Mouse (Mus musculus) erythroblast, adult 5-6 weeks (primary cell): ENCODE results near the gene Rpl4. TPM values are rescaled to one million over a fixed set of nuclear protein-coding genes. Genes with fewer than 3 reads are reported as not detected.
"Not testable (repeated sequence)": the region's sequence is repeated elsewhere in the genome, so short reads cannot be mapped to it uniquely, and the experiment has no call there.

ENCODE experiments used
- ATAC-seq: replicated peaks from 2 replicates; pipeline ENCODE4 v1.8.0; 2016; ENCODE audit warnings: moderate number of reproducible peaks, mild to moderate bottlenecking, moderate TSS enrichment, inconsistent platforms; ENCODE audit not compliant: poor library complexity, low FRiP score, severe bottlenecking
- total RNA-seq, 2 experiments: library from RNA; stranded (forward) in 1 of 2; stranded (reverse) in 1 of 2; fragments of 150-400 nt in 1 of 2; fragments of 200-764, 138-1000 nt in 1 of 2; gene quantifications; 2 replicates each; pipeline versions ENCODE4 v1.2.3 to v1.2.4; 2015 to 2017; ENCODE audit warnings: low replicate concordance in 2 of 2

The Rpl4 gene
- total RNA-seq, 2 experiments from 2014 or later = 578 to 751 TPM

DNA sequence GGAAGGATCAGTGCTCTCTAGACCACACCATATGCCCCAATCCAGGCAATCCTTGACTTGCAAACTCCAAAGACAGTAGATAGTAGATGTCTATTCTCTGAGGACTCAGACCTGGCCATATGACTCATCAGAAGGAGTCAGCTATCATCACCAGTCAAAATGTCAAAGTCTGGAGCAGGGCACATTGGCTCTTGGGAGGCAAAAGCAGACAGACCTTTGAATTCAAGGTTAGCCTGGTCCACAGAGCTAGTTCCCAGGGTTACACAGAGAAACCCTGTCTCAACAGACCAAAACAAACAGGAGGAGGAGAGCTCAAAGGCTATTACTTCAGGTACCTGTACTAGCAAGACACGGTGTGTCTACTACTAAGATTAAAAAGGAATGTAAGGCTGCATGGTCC is 20.7 kb downstream of the Rpl4 start:
- ATAC-seq = no peak

DNA sequence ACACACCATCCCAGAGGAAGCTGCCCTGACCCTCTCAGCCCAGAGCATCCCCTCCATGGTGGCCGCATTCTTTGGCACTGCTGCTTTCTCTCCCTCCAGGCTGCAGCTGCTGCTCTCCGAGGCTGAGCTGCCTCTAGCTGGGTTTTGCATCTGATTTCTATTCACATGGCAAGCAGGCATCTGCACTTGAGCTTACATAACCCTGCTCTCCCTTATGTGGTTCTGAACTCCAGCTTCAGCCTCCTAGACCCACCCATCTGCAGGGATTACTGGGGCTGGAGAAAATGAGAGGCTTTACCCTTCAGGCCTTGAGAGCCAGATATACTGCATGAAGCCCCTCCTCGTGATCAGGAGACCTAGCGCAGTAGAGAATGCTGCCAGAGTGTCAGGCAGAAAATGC is 22.4 kb downstream of the Rpl4 start:
- no peak for ATAC-seq

DNA sequence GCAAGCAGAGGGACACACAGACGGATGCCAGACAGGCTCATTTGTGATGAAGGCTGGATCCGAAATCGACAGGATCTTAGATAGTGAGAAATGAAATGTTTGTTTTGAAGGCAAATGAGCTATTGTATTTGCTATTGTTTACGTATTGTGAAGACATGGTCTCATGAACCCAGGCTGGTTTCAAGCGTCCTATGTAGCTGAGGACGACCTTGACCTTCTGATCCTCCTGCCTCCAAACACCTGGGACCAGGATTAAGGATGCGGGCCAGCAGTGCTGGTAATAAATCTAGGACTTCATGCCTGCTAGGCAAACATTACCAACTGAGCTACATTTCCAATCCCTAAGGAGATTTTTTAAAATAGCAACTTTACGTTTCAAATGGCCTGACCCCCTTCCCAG is 24.3 kb downstream of the Rpl4 start:
- ATAC-seq = no peak

DNA sequence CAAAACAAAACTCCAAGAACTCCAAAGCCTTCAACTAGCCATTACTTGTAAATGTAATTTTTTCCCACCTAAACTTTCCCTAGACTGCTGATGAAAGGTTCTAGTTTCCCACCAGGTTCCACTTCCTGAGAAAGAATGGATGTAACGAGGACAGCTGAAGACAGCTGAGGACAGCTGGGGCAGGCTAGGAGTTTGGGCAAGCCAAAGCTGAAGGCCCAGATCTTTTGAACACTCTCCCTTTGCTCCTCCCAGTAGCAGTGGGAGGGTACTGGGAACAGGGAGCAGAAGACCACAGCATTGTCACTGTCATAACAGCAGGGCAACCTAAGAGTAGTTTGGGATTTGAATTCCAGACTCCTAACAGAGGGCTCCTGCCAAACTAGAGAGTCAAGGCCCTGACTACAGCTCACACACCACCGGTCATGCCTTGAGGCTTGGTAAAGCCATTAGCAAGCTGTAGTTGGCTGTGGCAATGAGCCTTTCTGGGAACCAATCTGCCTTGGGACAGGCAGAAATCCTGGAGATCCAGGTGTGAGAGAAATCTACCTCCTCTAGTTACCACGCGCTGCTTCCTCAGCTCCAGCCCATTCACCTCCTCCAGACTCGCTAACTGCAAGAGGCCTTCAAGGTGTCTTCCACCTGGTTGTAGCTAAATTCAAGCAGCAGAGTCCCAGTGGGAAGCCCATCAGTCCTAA is 25.0 kb downstream of the Rpl4 start:
- no peak for ATAC-seq

DNA sequence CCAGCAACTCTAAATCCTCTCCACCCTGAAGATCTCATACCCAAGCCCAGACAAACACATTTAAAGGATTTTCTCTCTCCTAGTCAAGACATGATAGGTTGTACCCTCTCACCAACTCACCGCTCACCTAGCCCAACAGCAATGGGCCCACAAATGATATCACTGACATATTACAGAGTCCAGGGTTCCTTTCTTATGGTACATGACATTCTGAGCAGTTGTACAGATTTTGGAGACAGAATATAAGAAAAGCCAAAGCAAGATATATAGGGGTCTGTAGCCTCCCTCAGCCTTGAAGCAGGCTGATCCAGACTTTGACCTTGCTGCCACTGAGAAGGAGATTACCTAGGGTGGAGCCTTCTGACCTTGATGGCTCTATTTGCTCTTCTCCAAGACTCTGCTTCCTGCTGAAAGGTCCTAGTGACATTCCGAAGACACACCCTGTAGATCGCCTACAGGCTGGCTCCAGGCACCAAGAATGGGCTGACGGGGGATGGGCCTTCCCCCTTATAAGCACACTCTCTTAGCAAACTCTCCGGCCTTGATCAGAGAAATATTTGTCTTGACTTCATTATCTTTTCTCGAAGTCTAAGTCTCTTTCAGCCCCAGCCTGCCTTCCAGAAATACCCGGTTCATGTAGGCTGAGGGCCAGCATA is 25.7 kb downstream of the Rpl4 start:
- ATAC-seq = not testable (repeated sequence)

DNA sequence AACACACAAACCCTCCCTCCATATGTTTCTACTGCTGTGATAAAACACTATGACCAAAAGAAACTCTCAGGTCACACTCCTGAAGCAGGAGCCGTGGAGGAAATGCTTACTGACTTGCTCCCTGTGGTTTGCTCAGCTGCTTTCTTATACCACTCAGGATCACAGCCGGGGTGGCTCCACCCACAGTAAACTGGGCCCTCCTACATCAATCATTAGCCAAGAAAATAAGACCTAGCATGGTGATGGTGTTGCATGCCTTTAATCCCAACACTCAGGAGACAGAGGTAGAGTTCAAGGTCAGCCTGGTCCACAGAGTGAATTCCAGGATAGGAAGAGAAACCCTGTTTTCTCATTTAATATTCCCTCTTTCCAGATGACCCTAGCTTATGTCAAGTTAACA is 26.7 kb downstream of the Rpl4 start:
- no peak for ATAC-seq

DNA sequence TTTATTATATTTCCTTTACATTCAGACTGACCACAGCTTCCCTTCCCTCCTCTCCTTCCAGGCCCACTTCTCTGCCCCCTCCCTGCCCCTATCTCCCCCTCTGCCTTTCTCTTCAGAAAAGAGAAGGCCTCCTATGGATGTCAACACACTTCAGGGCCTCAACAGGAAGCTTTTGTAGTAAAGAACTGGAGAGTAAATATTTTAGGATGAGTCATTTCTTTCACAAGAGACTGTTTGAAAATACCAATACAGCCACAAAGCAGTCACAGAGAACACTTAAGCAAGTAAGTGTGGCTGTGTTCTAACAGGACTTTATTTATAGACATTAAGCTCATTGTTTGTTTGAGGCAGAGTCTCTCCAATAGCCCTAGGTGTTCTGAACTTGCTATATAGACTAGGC is 29.2 kb downstream of the Rpl4 start:
- ATAC-seq = no peak

DNA sequence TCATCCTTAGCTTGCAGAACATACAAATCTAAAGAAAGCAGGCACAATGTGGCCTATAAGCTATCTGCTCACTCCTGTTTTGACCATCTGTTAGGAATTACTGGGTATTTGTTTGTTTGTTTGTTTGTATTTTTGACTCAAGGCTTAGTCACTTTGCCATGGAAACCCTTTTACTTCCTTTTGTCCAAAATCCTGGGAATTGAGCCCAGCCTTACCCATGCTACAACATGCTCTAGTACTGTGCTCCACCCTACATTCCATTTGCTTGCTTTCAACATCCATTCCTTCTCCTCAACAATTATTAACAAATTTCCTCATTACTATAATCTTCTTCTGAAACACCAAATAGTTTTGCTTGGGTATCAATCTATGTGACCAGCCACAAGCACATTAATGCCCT is 29.7 kb downstream of the Rpl4 start:
- no peak for ATAC-seq

DNA sequence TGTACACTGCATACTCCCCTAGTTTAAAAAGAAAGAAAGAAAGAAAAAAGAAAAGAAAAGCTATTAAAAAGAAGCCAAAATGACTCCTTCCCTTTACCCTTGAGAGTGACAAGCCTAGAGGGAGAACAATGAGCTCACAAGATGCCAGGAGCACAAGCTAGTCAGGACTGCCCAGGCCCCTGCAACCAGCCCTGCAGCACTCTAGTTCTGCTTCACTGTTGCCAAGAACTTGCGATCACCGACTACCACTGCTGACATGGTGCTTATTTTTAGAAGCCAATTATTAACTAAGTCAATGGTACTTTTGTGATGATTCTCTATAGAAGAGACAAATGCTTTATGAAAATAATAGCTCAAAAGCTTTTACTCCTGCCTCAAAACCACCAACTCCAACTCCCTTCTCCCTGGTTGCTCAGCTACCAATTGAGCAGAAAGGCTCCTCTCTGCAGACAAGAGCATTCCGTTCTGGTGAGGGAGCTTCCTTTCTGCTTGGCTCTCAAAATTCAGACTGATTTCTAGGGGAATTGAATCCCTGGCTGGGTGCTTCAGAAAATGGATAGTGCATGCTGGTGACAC is 34.4 kb downstream of the Rpl4 start:
- ATAC-seq = no peak

DNA sequence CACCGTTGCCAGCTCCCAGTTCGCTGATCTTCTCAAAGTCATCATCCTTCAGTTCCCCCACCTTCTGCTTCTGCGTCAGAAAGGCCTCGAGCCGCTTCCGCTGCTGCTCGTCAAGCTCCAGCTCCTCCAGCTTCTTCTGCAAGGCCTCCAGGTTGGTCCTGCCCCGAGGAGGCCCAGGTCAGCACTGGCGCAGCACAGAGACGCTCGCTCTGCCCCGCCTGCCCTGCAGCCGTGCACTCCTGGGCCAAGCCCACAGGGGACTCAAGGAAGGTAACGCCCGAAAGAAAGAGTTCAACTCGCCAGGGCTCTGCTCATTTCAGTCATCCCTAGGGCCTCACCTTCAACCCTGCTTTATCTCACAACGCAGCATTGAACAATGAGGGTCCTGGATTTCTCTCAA is 41.3 kb downstream of the Rpl4 start:
- no peak for ATAC-seq

DNA sequence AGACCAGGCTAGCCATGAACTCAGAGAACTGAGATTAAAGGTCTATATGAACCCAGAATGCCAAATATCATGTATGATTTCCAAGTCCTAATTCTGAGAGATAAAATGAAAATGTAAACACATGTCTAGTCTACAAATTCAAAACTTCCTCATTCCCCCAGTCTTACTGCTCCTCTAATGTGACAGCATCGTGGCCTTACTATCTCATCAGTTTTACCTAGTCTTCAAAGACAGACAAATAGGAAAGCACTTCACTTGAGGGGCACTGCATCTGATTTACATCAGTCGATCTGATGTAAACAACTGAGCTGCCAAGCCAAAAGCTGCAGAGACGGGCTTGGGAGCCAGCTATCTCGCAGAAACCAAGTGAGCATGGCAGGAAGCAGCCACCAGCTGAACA is 42.9 kb downstream of the Rpl4 start:
- no peak for ATAC-seq

DNA sequence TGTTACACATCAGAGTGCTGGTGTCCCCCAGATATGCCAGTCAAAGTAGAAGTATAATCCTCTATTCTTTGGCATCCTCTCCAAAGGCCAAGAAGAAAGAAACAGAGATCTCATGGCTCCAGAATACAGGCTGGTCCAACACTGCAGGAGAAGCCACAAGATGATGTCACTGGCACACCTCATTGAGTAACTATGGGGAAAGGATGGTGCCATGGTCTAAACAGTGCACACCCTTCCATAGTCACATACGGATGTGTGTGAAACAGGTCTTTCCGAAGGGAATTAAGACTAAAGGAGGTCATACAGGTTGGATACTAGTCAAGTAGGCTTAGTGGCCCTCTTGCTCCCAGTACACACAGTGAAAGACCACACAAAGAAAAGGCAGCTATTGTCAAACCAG is 43.5 kb downstream of the Rpl4 start:
- no peak for ATAC-seq

DNA sequence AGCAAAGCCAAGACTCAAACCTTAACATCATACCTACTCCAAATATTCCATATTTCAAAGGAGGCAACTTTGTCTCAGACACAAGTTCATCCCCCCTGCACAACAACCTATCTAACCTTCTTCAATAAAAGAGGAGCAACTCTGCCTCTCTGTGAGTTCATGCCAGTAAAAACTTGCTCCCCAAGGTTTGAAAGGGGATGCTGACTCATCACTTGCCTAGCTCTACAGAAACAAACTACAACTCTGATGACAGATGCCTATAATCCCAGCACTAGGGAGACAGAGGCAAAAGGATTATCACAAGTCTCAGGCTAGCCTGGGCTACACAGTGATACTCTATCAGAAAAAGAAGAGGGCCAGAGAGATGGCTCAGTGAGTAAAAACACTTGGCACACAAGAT is 44.7 kb downstream of the Rpl4 start:
- ATAC-seq = no peak

DNA sequence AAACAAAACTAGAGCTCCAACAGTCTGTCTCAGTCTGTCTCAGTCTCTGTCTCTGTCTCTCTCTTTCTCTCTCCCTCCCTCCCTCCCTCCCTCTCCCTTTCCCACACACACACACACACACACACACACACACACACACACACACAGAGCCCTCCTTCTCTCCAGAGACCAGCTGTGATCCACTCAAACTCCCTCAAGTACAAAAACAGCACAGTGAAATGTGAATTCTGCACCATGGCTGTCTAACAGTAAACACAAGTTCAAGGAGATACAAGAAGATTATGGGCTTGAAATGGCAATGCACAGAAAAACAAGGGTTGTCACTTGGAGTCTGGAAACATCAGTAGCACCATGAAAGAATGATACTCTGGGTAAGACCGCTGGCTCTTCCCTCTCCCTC is 46.1 kb downstream of the Rpl4 start:
- ATAC-seq = no peak

DNA sequence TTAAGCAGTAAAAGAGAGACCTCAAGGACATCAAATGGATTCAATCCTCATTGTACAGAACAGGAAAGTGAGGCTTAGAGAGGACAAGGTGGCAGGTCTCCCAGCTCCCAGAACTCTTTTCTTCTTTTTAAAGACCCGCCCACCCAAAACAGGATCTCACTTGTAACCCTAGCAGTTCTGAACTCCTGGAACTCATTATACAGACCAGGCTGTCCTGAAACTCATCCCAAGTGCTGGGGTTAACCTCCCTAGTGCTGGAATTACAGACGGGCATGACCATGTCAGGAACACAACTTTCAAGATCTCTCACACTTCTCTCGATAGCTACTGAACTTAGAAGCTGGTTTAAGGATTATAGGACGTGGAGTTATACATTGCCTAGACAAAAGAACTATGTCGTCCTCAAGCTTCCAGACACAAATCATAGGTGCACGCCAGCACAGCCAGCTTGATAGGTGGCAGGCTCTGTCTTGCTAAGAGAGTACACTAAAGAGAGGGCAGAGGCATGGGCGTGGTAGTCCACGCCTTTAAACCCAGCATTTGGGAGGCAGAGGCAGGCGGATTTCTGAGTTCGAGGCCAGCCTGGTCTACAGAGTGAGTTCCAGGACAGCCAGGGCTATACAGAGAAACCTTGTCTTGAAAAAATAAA is 46.7 kb downstream of the Rpl4 start:
- ATAC-seq = no peak

DNA sequence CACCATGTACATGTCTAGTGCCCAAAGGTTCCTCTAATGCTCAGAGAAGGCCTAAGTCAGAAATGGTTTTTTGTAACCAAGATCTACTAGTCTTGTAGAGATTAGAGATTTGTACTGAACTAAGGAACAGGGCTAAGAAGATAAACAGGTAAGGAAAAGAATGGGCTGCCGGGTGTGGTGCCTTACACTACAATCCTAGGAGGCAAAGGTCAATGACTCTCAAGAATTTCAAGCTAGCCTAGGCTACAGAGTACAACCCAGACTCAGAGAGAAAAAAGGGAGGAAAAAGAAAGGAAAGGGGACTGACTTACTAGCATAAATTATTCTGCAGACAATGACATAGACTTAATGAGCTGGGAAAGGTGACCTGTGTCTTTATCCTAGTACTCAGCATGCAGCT is 47.4 kb downstream of the Rpl4 start:
- ATAC-seq = no peak

DNA sequence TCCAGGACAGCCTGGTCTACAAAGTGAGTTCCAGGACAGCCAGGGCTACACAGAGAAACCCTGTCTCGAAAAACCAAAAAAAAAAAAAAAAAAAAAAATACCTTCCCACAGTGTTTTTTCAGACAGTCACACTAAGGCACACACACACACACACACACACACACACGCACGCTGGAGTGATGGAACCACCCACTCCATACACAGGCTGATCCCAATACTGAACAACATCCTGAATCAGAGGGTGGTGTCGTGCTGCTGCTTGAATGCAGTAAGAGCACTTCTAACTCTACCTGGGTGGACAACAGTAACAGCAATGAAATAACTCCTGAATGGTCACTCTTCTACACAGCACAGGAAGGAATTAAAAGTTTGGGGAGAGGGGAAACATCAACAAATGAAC is 48.3 kb downstream of the Rpl4 start:
- no peak for ATAC-seq

DNA sequence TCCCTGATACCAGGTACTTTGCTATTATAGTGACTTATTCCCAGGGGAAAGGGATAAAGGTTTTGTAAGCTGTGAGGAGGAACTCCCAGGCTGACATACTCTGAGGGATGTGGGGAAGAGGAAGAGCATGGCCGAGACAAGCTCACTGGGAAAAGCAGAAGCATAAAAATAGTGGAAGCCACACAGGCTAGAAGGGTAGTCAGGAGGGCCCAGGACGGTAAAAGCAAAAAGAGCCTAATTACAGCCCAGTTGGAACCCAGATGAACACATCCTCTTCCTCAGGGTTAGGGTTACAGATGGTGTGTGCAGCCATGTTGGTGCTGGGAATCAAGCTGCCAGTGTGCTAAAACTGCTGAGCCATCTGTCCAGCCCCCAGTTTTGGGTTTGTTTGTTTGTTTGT is 48.9 kb downstream of the Rpl4 start:
- ATAC-seq = no peak

DNA sequence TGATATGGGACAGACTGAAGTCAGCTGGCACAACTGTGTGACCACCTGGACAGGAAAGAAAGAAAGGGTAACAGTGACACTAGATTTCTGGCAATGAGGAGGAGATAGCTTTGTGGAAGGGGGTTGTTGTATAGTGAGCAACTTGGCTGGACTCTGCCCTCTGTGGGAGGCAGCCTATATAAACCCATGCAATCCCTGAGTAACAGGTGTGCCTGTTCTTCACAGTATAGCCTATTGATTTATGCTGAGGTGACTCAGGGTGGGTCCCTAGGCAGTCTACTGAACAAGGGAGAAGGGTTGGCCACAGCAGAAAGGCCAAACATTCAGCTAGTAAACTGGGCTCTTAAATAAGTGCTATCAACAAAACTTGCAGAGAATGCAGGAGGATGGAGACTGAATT is 52.6 kb downstream of the Rpl4 start:
- ATAC-seq = no peak

DNA sequence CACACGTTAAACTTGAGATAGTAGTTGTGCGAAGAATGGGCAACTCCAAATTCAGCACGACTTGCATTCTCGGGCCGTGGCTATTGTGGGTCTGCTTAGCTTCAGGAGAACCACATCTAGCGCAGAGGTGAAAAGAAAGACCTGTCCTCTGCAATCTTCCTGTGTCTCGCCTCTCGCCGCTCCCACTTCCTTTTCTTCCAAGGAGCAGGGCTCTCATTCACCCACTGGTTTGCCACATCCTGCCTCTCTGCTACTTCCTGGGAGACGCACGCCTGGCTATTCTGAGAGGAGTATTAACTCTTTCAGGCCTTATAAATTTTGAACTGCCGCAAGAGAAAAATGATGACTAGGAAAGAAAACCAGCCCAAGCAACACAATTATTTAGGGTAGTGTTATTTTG is 54.6 kb downstream of the Rpl4 start:
- ATAC-seq = no peak
